Mouse (Mus musculus) retina, postnatal 7 days (tissue): ENCODE measurements at regions not wholly inside any gene's neighbourhood (a gene's known extent, or its start where the extent isn't known, plus 50 kb on each side); places are given as distances from the start of the nearest gene placed in this dataset.

ENCODE experiments used
- DNase-seq: peaks from one replicate; pipeline ENCODE4 v3.0.0-alpha.2; 2012; ENCODE audit warnings: low read depth, low spot score

GRCm38 (mm10) chr7:72900816-72901215 is 474.5 kb upstream of the Rgma start:
- DNase-seq = no peak

GRCm38 (mm10) chr7:72905891-72906290 is 469.4 kb upstream of the Rgma start:
- DNase-seq = no peak

- DNase-seq = peak; percentile 3
Observed at GRCm38 (mm10) chr7:72906536-72906935, 468.8 kb upstream of the Rgma start.

GRCm38 (mm10) chr7:72926772-72927380 is 448.4 kb upstream of the Rgma start:
- no peak for DNase-seq

- no peak for DNase-seq
Observed at GRCm38 (mm10) chr7:72938842-72939241, 436.5 kb upstream of the Rgma start.

- DNase-seq = no peak
Observed at GRCm38 (mm10) chr7:72947531-72947930, 427.8 kb upstream of the Rgma start.

GRCm38 (mm10) chr7:72948026-72948425 is 427.3 kb upstream of the Rgma start:
- DNase-seq = no peak

GRCm38 (mm10) chr7:72948666-72949065 is 426.6 kb upstream of the Rgma start:
- no peak for DNase-seq

GRCm38 (mm10) chr7:72949886-72950285 is 425.4 kb upstream of the Rgma start:
- DNase-seq = no peak

GRCm38 (mm10) chr7:72957674-72958073 is 417.6 kb upstream of the Rgma start:
- no peak for DNase-seq

GRCm38 (mm10) chr7:72961321-72961720 is 414.0 kb upstream of the Rgma start:
- DNase-seq = no peak

- DNase-seq = no peak
Observed at GRCm38 (mm10) chr7:72962815-72963214, 412.5 kb upstream of the Rgma start.

- no peak for DNase-seq
Observed at GRCm38 (mm10) chr7:72963908-72964307, 411.4 kb upstream of the Rgma start.

- DNase-seq = no peak
Observed at GRCm38 (mm10) chr7:72968193-72968592, 407.1 kb upstream of the Rgma start.

GRCm38 (mm10) chr7:72971506-72972267 is 403.6 kb upstream of the Rgma start:
- no peak for DNase-seq

- no peak for DNase-seq
Observed at GRCm38 (mm10) chr7:72972397-72972796, 402.9 kb upstream of the Rgma start.

- DNase-seq = no peak
Observed at GRCm38 (mm10) chr7:72973771-72974170, 401.5 kb upstream of the Rgma start.

GRCm38 (mm10) chr7:72974384-72974783 is 400.9 kb upstream of the Rgma start:
- DNase-seq = no peak

- no peak for DNase-seq
Observed at GRCm38 (mm10) chr7:72990559-72991429, 384.5 kb upstream of the Rgma start.

GRCm38 (mm10) chr7:72998374-72998773 is 376.9 kb upstream of the Rgma start:
- DNase-seq = no peak

GRCm38 (mm10) chr7:73019151-73019550 is 356.2 kb upstream of the Rgma start:
- DNase-seq = no peak

GRCm38 (mm10) chr7:73019764-73020354 is 355.4 kb upstream of the Rgma start:
- no peak for DNase-seq
